Mouse (Mus musculus) spleen, postnatal 36 days (tissue): ENCODE measurements around the gene Lexm.

Source experiments
- DNase-seq, 2 experiments: peaks; one replicate each; pipeline ENCODE4 v3.0.0; 2022; ENCODE audit warnings: low spot score in 2 of 2, mixed read lengths in 1 of 2

Lexm gene

GRCm38 (mm10) chr4:106617056-106617455 is at the start of gene Lexm:
TSS of gene Lexm (minus strand) at chr4:106617241.
- no peak for DNase-seq

- no peak for DNase-seq
Measured at GRCm38 (mm10) chr4:106666546-106666945, 49.5 kb upstream of the Lexm start.

DNA sequence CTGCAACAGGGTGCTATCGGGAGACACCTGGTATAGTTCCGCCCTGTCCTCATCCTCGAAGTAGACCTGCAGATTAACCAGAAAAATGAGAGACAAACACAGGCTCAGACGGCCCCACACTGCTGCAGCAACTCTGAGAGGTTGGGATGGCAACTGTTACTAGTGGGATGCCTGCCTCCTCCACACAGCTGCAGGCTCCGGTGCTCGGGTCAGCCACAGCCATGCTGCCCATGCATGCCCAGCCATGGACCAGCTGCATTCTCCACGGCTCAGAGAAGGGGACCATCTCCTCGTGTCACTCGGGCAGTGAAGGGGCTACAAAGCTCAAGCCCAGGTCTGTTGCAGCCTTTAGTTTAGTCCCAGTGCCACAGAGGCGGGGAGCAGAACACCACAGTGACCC is 48.6 kb upstream of the Lexm start:
- no peak for DNase-seq

GRCm38 (mm10) chr4:106665269-106665668 is 48.2 kb upstream of the Lexm start:
- DNase-seq, result no peak

- DNase-seq, result no peak
Measured at GRCm38 (mm10) chr4:106664697-106665096, 47.7 kb upstream of the Lexm start.

DNA sequence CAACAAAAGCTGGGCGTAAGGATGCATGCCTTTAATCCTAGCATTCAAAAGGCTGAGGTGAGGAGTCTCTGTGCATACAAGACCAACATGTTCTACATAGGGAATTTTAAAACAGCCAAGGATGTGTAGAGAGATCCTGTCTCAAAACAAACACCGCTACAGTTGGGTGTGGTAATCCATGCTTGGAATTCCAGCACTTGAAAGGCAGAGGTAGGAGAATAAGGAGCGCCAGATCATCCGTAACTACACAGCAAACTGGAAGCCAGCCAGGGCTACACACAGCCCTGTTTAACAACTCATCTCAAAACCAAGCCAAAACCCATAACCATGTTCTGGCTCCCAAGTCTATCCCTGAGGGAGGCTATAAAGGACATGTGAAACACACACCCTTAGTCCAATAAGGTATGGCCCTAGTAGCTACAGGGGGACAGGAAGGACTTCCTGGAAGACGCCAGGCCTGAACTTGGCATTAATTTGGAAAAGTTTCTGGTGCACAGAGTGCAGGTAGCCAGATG is 47.0 kb upstream of the Lexm start:
- no peak for DNase-seq

DNA sequence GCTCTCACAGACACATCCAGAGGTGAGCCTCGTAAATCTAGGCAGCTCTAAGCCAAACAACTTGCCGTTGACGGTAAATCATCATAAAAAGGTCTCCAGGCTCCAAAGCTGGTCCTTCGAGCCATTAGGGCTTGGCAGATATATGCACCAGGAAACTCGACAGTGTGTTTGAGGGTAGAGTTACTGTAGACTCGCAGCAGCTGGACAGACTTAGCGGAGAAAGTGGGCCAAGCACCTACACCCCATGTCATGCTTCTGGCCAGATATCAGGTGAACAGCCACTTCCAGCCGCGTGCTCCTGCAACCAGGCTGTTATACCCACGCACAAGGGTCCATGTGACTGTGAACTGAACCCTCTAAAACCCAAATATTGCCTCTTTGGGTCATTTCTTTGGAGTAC is 38.6 kb upstream of the Lexm start:
- DNase-seq, result no peak

- DNase-seq, result no peak
Measured at GRCm38 (mm10) chr4:106653051-106653450, 36.0 kb upstream of the Lexm start.

- DNase-seq, result no peak
Measured at GRCm38 (mm10) chr4:106652546-106652945, 35.5 kb upstream of the Lexm start.

DNA sequence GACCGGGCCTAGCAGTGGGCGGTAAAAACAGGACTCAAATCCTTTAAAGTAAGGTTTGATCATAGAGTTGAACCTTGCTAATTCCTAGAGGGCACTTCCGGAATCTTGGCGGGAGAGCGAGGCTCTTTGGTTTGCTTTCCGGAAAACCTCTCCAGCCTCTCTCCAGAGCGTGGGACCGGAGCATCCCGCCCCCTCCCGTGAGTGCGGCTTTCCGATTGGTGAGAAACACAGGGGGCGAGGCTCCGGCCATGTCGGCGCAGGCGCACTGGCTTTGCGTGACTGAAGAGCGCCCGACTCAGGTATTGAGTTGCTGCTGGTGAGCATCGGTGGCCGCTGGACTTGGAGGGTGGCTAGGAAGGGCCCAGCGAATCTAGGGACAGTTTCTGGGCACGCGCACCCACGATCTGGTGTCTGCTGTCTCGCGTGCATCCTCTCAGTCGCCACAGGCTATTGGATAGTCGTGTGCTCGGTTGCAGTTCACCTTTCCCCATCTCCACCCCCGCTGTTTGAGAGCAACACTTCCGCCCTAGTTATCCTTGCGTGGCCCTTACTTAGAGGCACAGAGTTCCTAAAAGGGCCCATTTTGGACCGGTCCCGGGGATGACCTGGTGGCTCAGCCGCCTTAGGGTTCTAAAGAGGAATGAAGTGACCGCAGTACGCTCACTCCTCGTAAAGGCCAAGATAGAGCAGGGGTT is 33.9 kb upstream of the Lexm start, which contains the start of gene Pars2:
TSS of gene Pars2 (plus strand) at position 237 of the 695 bp plus-strand sequence.
- peak; percentile 96 to 97 for DNase-seq

DNA sequence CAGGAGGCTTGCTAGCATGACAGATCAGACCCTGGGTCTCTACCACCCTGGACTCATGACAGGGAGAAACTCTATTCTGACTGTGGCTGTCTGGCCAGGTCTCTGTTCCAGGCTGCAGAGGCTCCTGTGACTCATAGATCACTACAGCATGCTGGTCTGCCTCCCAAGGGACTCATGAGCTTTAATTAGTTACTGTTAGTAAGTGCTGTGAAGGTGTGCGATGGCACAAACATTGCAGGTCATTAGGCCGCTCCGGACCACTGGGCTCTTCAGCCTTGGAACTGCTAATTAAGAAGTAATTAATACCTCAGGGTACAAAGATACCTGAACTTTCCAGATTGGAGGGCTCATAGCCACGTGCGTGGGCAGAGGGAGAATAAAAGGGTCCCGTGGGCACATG is 30.1 kb upstream of the Lexm start:
- DNase-seq, result no peak

DNA sequence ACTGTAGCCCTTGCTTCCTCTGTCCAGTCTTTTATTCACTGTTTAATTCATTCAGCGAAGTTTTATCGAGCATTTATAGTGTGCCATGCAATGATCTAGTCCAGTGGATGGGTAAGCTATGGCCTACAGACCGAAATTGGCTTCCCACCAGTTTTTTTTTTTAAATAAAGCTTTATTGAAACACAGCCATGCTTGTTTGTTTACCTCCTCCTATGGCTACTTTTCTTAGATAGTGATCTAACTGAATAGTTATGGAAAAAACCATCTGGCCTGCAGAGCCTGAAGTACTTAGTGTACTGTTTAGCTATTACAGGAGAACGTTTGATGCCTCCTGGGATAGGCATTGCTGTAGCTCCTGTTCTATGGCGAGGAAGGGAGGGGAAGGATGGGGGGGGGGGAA is 28.8 kb upstream of the Lexm start:
- DNase-seq, result no peak

DNA sequence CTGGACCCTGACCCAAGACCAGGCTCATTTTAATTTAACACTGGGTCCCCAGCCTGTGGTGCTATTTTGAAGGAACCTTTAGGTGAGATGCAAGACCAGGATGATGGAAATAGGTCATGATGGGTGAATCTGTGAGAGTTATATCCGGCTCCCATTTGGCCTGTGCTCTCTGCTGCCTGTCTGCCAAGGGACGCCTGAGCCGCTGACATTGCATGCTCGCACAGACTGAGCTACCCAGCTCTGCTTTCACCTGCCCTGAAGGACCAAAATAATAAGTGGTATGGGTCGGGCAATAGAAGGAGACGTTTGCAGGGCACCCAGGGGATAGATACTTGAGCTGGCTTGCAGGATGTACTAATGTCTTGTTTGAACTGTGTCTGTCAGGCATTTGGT is 27.2 kb upstream of the Lexm start:
- no peak for DNase-seq

GRCm38 (mm10) chr4:106643483-106644217 is 26.6 kb upstream of the Lexm start:
- DNase-seq, result no peak

DNA sequence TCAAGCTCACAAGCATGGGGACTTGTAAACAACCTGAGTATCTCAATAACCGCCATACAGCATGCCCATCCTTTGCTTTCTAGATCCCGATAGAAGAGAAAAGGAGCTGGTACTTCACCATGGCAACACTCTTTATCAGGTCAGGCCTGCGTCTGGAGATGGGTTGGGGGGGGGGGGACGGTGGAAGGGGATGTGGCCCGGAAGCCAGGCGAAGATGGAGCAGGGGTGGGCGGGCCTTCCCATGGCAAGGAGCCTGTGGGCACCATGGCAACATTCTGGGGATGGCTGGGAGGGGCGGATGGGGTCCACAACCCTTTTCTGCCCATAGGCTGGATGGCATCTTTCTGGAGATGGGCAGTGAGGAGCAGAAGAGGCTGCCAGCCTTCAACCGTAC is 17.0 kb upstream of the Lexm start:
- no peak for DNase-seq

DNA sequence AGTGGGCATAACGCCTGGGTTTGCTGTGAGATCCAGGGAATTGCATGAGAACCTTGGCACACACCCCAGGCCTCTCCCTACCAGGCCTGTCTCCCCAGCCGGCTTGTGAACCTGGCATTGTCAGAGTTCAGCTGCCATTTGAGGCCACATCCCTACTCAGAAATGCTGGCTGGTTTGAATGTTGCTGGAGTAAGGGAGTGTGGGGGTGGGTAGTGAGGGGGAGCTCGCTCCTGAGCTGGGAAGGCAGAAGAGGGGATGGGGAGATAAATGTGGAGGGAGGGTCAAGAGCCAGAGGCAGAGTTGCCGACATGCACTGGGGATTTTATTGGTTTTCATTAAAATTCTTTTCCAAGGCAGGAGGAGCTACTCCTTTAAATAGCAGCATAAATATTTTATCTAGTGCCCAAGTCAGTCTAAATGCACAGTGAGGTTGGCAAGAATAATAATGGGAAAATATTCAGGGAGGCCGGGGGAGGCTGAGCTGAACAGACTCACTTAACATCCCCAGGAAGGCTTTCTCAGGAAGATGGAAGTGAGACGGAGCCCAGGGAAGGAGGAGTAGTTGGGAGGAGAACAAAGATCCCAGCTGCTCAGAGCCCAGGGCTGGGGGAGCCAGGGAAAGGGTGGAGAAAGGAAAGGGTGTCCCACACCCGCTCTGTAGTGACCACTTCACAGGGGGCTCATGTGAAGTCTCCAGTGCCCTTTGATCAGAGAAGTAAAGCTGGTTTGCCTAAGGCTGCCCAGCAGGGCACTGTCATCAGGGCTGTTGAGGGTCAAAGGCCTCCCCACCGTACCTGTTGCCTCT is 16.4 kb upstream of the Lexm start:
- DNase-seq, result no peak

- DNase-seq, result no peak
Measured at GRCm38 (mm10) chr4:106632313-106632712, 15.3 kb upstream of the Lexm start.

DNA sequence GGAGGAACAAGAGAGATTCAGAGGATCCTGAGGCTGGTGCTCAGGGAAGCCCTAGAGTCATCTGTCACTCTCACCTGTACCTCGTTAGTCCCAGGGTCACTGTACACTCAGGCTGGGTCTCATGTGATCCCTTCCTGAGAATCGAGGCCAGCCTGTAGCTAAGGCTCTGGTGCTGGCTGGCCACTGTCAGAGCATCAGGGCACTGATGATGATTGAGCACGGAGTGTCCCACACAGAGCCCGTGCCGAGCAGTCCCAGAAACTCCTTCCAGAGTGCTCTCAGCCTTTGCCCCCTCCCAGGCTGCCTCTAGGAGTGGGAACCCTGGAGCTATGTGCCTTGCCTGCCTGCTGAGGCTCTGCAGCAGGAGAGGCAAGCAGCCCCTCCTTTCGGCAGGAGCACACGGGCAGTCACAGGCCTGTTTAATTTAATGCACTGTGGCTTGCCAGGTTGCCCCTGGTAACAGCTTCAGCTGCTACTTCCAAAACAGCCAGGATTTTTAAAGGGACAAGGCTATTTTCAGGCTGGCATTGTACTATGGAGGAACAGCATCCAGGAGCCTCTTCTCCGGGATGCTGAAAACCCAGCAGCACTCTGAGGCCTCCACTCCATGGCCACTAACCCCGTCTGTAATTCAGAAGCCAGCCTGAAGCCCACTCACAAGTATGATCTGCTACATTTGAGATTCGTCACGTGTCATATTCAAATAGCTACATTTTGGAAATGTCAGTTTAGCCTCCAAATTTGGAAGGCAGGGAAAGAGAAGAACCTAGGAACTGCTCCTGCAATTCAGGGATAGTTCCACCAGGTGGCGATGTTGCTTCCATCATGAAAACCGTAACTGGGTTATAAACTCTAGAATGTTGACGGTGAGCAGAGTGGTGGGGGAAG is 13.5 kb upstream of the Lexm start:
- peak; percentile 8 to 20 for DNase-seq

GRCm38 (mm10) chr4:106629374-106629773 is 12.3 kb upstream of the Lexm start:
- no peak for DNase-seq

DNA sequence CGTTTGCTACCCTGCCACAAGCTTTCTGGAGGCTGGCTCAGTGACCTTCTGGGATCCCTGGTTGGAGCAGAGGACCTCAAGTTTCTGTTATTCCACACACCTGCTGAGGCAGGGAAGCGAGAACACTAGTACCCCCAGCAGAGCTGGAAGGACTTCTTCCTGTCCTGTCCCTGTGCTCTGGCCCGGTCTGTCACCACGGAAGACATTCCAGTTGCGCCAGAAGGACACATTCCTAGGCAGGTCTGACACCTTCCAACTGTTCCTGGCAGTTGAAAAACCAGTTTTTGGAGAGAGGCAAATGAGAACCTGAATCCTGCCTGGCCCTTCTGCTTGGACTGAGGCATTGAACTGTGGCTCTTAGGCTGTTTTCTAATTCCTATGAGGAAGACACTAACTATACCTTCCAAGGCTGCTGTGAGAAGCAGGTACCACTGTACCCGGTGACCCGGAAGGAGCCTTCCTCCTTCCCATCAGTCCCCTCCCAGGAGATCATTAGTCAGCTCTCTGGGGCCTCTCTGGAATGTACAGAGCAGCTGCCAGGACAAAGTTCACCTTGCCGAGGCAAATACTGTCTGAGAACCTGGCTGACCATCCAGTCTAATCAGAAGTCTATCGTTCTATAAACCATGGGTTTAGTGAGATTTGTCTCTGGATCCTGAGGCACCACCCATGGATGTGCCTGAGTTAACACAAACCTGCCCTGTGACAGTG is 11.8 kb upstream of the Lexm start:
- no peak for DNase-seq

GRCm38 (mm10) chr4:106627809-106628208 is 10.8 kb upstream of the Lexm start:
- no peak for DNase-seq
